Mouse (Mus musculus) hindbrain, embryonic 13.5 days (tissue): ENCODE data around the gene Gm20388. TPM values are rescaled to one million over a fixed set of nuclear protein-coding genes. Genes with fewer than 3 reads are reported as not detected.
A peak's percentile ranks its signal among the peaks of the same experiment; 100 is the strongest.

Source experiments
- ATAC-seq: fragments of 200-750 bp; cut with Nextera tagmentation; 2 replicates; pipeline ENCODE4 v1.8.0; 2017; ENCODE audit warnings: moderate TSS enrichment; ENCODE audit not compliant: low FRiP score
- H3K27ac ChIP-seq: fragments of 300-500 bp; sonication (generic); 2 replicates; pipeline ENCODE4 v1.5.1; 2015; ENCODE audit warnings: inconsistent platforms, mild to moderate bottlenecking, moderate library complexity
- H3K27me3 ChIP-seq: fragments of 300-500 bp; sonication (generic); 2 replicates; pipeline ENCODE4 v1.6.1; 2015; ENCODE audit warnings: mild to moderate bottlenecking, inconsistent platforms
- H3K36me3 ChIP-seq: fragments of 300-500 bp; sonication (generic); 2 replicates; pipeline ENCODE4 v1.6.1; 2015; ENCODE audit warnings: mild to moderate bottlenecking, inconsistent platforms
- H3K4me1 ChIP-seq: fragments of 300-500 bp; sonication (generic); replicated peaks from 2 replicates; pipeline ENCODE4 v1.6.1; 2015; ENCODE audit warnings: inconsistent platforms
- H3K4me2 ChIP-seq: fragments of 300-500 bp; sonication (generic); 2 replicates; pipeline ENCODE4 v1.6.1; 2015; ENCODE audit warnings: inconsistent platforms, mild to moderate bottlenecking, moderate library complexity
- H3K4me3 ChIP-seq: fragments of 300-500 bp; sonication (generic); 2 replicates; pipeline ENCODE4 v1.5.1; 2015; ENCODE audit warnings: mild to moderate bottlenecking, inconsistent platforms
- H3K9ac ChIP-seq: fragments of 300-500 bp; sonication (generic); 2 replicates; pipeline ENCODE4 v1.6.1; 2015; ENCODE audit warnings: mild to moderate bottlenecking, inconsistent platforms
- H3K9me3 ChIP-seq: fragments of 300-500 bp; sonication (generic); 2 replicates; pipeline ENCODE4 v1.6.1; 2016; ENCODE audit warnings: inconsistent platforms
- WGBS: fragments of 180-500 bp; shearing (Covaris S2); methylation state at CpG from one replicate; pipeline ENCODE4 v1.1.7; 2015; 5-methylcytosine and 5-hydroxymethylcytosine counted together
- polyA plus RNA-seq: library from polyadenylated mRNA; unstranded; fragments of >200 nt; fragmentation: Nextera tagmentation; extraction: Ambion mirVana; gene quantifications from 2 replicates; pipeline ENCODE4 v1.2.1, GENCODE M21; 2015

Gene Gm20388
- polyA plus RNA-seq, 1 experiment from 2014 or later, result 1.9 TPM

GRCm38 (mm10) chr8:121220103-121220899, 1309.7 kb downstream of the Gm20388 start:
- no peaks in the 10 kb centered on the region for H3K9me3 ChIP-seq
- H3K9ac ChIP-seq, result no peak overlapping the region
- H3K36me3 ChIP-seq, result no peaks in the 10 kb centered on the region
- 0 out of 2 replicates have a peak overlapping the region, but pooled peaks have one; percentile 4 for H3K4me2 ChIP-seq
- H3K4me1 ChIP-seq, result peaks cover 11% of the 10 kb centered on the region; the same call in 1 of the 2 replicates
- no peak overlapping the region for H3K4me3 ChIP-seq
- H3K27me3 ChIP-seq, result peaks cover 22% of the 10 kb centered on the region; the same call in 1 of the 2 replicates
- 52% methylated on average over 33 of the region's 33 CpGs for WGBS
- H3K27ac ChIP-seq, result no peak overlapping the region
- no peak for ATAC-seq

- 0 out of 2 replicates have a peak, but pooled peaks cover 17% of the 10 kb centered on the region for H3K27me3 ChIP-seq
- ATAC-seq, result no peak
- no peak overlapping the region for H3K4me2 ChIP-seq
- no peak overlapping the region for H3K4me3 ChIP-seq
- H3K4me1 ChIP-seq, result peaks cover 10% of the 10 kb centered on the region; the same call in 1 of the 2 replicates
- H3K27ac ChIP-seq, result no peak overlapping the region
- no peak overlapping the region for H3K9ac ChIP-seq
- H3K9me3 ChIP-seq, result no peaks in the 10 kb centered on the region
- 74% methylated on average over 8 of the region's 8 CpGs for WGBS
- no peaks in the 10 kb centered on the region for H3K36me3 ChIP-seq
Measured at GRCm38 (mm10) chr8:121224709-121225108, 1314.1 kb downstream of the Gm20388 start.

- 0 out of 2 replicates have a peak, but pooled peaks cover 3% of the 10 kb centered on the region for H3K4me1 ChIP-seq
- no peak overlapping the region for H3K4me3 ChIP-seq
- no peaks in the 10 kb centered on the region for H3K36me3 ChIP-seq
- H3K9ac ChIP-seq, result no peak overlapping the region
- H3K4me2 ChIP-seq, result no peak overlapping the region
- H3K9me3 ChIP-seq, result no peaks in the 10 kb centered on the region
- no peak for ATAC-seq
- H3K27ac ChIP-seq, result no peak overlapping the region
- H3K27me3 ChIP-seq, result 0 out of 2 replicates have a peak, but pooled peaks cover 9% of the 10 kb centered on the region
- 74% methylated on average over 18 of the region's 18 CpGs for WGBS
Measured at GRCm38 (mm10) chr8:121227756-121228155, 1317.1 kb downstream of the Gm20388 start.

DNA sequence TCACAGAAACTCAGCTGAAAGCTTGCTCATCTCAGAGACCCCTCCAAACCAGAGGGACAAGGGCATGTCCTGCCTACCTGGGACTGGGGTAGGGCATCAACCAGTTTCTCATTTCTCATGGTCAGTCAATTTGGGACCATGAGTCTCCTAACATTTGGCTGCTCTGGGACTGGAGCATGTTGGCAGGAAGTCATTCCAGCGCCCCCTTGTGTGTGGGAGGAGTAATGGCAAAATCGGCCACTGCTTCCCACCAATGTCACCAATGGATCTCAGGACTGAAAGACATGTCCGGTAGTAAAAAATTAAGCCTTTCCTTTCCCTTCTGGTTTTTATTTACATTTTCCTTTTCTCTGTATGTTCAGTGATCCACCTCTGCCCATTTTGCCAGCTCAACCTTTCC, 1318.3 kb downstream of the Gm20388 start:
- 75% methylated on average over 3 of the region's 3 CpGs for WGBS
- no peaks in the 10 kb centered on the region for H3K4me1 ChIP-seq
- H3K9ac ChIP-seq, result no peak overlapping the region
- no peaks in the 10 kb centered on the region for H3K9me3 ChIP-seq
- no peak overlapping the region for H3K27ac ChIP-seq
- no peak overlapping the region for H3K4me2 ChIP-seq
- no peak overlapping the region for H3K4me3 ChIP-seq
- ATAC-seq, result no peak
- no peaks in the 10 kb centered on the region for H3K27me3 ChIP-seq
- H3K36me3 ChIP-seq, result no peaks in the 10 kb centered on the region

GRCm38 (mm10) chr8:121229550-121229949, 1318.9 kb downstream of the Gm20388 start:
- H3K27ac ChIP-seq, result no peak overlapping the region
- no peak overlapping the region for H3K9ac ChIP-seq
- H3K4me1 ChIP-seq, result no peaks in the 10 kb centered on the region
- no peaks in the 10 kb centered on the region for H3K36me3 ChIP-seq
- no peaks in the 10 kb centered on the region for H3K9me3 ChIP-seq
- H3K27me3 ChIP-seq, result no peaks in the 10 kb centered on the region
- 41% methylated on average over 7 of the region's 7 CpGs for WGBS
- H3K4me3 ChIP-seq, result no peak overlapping the region
- H3K4me2 ChIP-seq, result no peak overlapping the region
- ATAC-seq, result no peak

DNA sequence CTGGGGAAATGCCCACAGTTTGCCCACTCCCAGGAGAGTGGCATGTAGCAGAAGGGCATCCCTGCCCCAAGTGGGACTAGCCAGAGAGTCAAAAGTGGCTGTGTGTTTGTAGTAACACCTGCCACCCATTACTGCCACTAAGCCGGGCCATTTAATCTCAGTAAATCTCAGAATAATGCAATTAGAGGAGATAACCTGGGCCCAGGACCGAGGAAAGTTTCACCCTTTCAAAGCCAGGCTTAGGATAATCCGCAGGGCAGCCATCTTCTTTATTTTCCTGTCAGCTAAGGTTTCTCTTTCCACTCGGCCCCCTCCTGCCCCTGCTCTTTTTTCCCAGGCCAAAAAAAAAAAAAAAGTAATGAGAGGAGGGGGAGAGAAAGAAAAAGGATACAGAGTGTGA, 1322.6 kb downstream of the Gm20388 start:
- no peaks in the 10 kb centered on the region for H3K27me3 ChIP-seq
- H3K4me1 ChIP-seq, result no peaks in the 10 kb centered on the region
- H3K9me3 ChIP-seq, result no peaks in the 10 kb centered on the region
- H3K4me2 ChIP-seq, result no peak overlapping the region
- no peak overlapping the region for H3K27ac ChIP-seq
- H3K4me3 ChIP-seq, result no peak overlapping the region
- no peaks in the 10 kb centered on the region for H3K36me3 ChIP-seq
- no peak overlapping the region for H3K9ac ChIP-seq
- WGBS, result 62% methylated on average over 4 of the region's 4 CpGs
- no peak for ATAC-seq

DNA sequence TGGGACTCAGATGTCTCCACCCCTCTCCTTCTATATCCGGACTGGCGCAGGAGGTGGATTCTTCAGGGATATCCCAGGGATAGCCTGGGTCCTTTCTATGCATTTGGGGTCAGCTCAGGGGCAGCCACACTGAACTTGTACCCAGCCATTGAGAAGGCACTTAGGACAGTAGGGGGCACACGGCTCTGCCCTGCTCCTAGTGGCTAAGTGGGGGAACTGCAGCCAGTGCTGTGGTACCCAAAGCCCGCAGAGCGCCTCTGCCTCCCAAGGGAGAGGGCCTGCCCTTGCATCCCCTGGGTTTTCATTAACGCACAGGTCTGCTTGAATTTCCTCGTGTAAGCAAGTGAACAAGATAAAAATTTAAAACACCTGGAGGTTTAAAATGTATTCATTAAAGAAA, 1324.3 kb downstream of the Gm20388 start:
- Histone ChIP-seq H3K9ac (no peak overlapping the region), H3K27ac (no peak overlapping the region), H3K4me2 (no peak overlapping the region), H3K4me1 (0 out of 2 replicates have a peak, but pooled peaks cover under 1% of the 10 kb centered on the region), H3K9me3 (no peaks in the 10 kb centered on the region), H3K36me3 (no peaks in the 10 kb centered on the region), H3K4me3 (no peak overlapping the region), H3K27me3 (no peaks in the 10 kb centered on the region)
- ATAC-seq, result no peak
- 66% methylated on average over 7 of the region's 7 CpGs for WGBS

- Histone ChIP-seq H3K36me3 (no peaks in the 10 kb centered on the region), H3K9me3 (no peaks in the 10 kb centered on the region), H3K9ac (no peak overlapping the region), H3K4me2 (no peak overlapping the region), H3K27me3 (peaks cover 13% of the 10 kb centered on the region), H3K27ac (no peak overlapping the region), H3K4me3 (no peak overlapping the region), H3K4me1 (peaks cover 34% of the 10 kb centered on the region)
- 72% methylated on average over 6 of the region's 6 CpGs for WGBS
- ATAC-seq, result no peak
Measured at GRCm38 (mm10) chr8:121239640-121240039, 1329.0 kb downstream of the Gm20388 start.

GRCm38 (mm10) chr8:121241761-121242552, 1331.3 kb downstream of the Gm20388 start:
- H3K4me1 ChIP-seq, result peaks cover 34% of the 10 kb centered on the region
- peaks cover 17% of the 10 kb centered on the region for H3K27me3 ChIP-seq
- peak; percentile 81 for ATAC-seq
- peak overlapping the region; percentile 30; the same call in 1 of the 2 replicates for H3K27ac ChIP-seq
- peak overlapping the region; percentile 35; the same call in 1 of the 2 replicates for H3K9ac ChIP-seq
- no peak overlapping the region for H3K4me3 ChIP-seq
- 10% methylated on average over 14 of the region's 14 CpGs for WGBS
- peak overlapping the region; percentile 23 for H3K4me2 ChIP-seq
- no peaks in the 10 kb centered on the region for H3K36me3 ChIP-seq
- H3K9me3 ChIP-seq, result no peaks in the 10 kb centered on the region

DNA sequence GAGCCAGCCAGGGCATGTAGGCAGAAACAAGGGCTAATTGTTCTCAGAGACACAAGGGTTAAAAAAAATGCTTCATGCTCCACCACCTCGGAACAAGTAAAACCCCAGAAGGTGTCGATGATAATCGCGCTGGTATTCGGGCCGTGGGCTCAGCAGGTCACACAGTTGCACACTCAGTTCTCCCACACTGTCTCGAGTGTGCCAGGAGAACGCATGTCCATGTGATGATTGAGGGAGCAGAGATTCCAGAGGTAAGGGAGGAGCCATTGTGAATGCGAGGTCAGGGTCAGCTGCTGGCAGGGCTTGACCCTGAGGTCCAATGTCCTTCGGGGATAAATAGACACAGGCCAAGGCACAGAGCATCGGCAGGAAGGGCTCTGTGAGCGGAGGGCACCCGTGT, 1332.0 kb downstream of the Gm20388 start:
- Histone ChIP-seq H3K27me3 (peaks cover 18% of the 10 kb centered on the region), H3K36me3 (no peaks in the 10 kb centered on the region), H3K27ac (0 out of 2 replicates have a peak overlapping the region, but pooled peaks have one; percentile 30), H3K9ac (peak overlapping the region; percentile 35; the same call in 1 of the 2 replicates), H3K4me2 (no peak overlapping the region), H3K4me1 (peaks cover 34% of the 10 kb centered on the region), H3K4me3 (no peak overlapping the region), H3K9me3 (no peaks in the 10 kb centered on the region)
- no peak for ATAC-seq
- WGBS, result 6% methylated on average over 13 of the region's 13 CpGs

- no peak overlapping the region for H3K4me3 ChIP-seq
- H3K27me3 ChIP-seq, result peaks cover 57% of the 10 kb centered on the region
- H3K27ac ChIP-seq, result no peak overlapping the region
- H3K36me3 ChIP-seq, result no peaks in the 10 kb centered on the region
- no peak overlapping the region for H3K9ac ChIP-seq
- H3K4me1 ChIP-seq, result peaks cover 24% of the 10 kb centered on the region
- no peaks in the 10 kb centered on the region for H3K9me3 ChIP-seq
- WGBS, result 73% methylated on average over 7 of the region's 7 CpGs
- no peak overlapping the region for H3K4me2 ChIP-seq
- no peak for ATAC-seq
Measured at GRCm38 (mm10) chr8:121248823-121249222, 1338.2 kb downstream of the Gm20388 start.

DNA sequence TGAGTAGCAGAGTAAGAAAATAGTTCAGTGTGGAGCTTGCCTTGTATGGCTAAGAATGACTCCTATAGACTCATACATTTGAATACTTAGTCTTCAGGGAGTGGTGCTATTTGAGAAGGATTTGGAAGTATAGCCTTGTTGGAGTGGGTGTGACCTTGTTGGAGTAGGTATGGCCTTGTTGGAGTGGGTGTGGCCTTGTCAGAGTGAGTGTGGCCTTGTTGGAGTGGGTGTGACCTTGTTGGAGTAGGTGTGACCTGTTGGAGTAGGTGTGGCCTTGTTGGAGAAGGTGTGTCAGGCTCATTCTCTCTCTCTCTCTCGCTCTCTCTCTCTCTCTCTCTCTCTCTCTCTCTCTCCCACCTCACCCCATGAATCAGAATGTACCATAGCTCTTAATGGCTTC, 1338.8 kb downstream of the Gm20388 start:
- Histone ChIP-seq H3K9ac (no peak overlapping the region), H3K27me3 (peaks cover 60% of the 10 kb centered on the region), H3K4me1 (peaks cover 24% of the 10 kb centered on the region), H3K27ac (no peak overlapping the region), H3K4me2 (no peak overlapping the region), H3K9me3 (no peaks in the 10 kb centered on the region), H3K36me3 (no peaks in the 10 kb centered on the region), H3K4me3 (no peak overlapping the region)
- 63% methylated on average over 1 of the region's 1 CpGs for WGBS
- no peak for ATAC-seq
